Mouse (Mus musculus): ENCODE data around the gene Sntg2.

Gene Sntg2

DNA sequence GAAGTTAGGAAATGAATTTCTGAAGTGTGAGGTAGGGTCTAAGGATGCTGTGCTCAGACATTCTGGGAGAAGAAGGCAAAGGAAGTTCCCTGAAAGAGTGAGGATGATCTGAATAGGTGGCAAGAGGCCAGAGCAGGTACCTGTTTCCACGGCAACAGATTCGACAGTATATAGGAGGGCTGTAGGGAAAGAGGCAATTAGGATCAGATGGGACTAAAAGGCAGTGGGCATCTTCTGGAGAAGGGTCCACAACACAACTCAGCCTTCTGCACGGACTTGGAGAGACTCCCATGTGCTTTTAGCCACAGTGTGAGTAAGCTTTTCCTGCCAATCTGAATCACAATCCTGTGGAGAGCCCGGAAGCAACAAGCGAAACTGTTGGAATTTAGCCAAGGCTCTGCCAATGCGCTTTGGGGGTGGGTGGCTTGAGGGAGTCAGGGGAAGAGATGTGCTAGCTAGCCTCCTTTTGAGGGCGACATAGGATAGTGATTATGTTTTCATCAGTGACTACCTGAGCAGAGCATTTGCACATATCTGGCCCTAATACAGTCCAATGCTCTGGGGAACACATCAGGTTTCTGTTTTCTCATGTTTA lies 219.0 kb downstream of the Sntg2 start:
- no peaks in the 10 kb centered on the region for H3K27me3 ChIP-seq (ENCODE audit: control insufficient read depth, insufficient read depth, low read length, poor library complexity, severe bottlenecking)
- no peaks in the 10 kb centered on the region for H3K36me3 ChIP-seq (ENCODE audit: control insufficient read depth, insufficient read depth, low read length, poor library complexity, severe bottlenecking)
- no peak for DNase-seq (ENCODE audit: low read depth, low spot score)

DNA sequence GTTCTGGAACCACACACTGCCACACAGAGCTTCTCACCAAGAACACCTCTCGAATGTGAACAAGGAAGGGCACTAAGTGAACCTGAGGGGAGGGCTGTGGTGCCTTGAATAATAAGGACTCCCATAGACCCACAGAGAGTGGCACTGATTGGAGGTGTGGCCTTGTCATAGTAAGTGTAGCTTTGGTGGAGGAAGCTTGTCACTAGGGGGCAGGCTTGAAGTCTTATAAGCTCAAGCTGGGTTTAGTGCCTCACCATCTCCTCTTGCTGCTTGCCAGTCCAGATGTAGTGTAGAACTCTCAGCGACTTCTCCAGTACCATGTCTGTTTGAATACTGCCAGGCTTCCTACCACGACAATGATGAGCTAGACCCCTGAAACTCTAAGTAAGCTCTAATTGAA lies 231.1 kb downstream of the Sntg2 start:
- DNase-seq (ENCODE audit: low read depth, low spot score), result no peak
- H3K27me3 ChIP-seq (ENCODE audit: control insufficient read depth, insufficient read depth, low read length, poor library complexity, severe bottlenecking), result no peaks in the 10 kb centered on the region
- no peaks in the 10 kb centered on the region for H3K36me3 ChIP-seq (ENCODE audit: control insufficient read depth, insufficient read depth, low read length, poor library complexity, severe bottlenecking)

DNA sequence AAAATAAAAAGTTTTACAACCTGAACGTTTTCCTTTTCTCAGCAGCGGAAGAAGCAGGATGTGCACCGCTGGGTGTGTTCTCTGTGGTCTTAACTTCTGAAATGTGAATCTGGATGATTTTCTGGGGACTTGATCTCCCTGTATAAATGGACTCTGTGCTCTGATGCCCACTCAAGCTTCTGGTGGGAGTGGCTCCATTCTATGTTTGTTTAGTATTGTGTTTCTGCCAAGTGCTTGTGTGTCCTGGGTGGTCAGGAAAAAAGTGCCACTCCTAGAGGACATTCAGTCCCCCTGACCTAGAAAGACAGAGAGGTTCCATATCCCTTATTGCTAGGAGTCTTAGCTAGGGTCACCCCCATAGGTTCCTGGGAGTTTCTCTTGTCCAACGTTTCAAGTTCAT lies 240.7 kb downstream of the Sntg2 start, which contains the start of gene Tpo:
TSS of gene Tpo (minus strand) at position 101 of the 400 bp plus-strand sequence.
- H3K36me3 ChIP-seq (ENCODE audit: control insufficient read depth, insufficient read depth, low read length, poor library complexity, severe bottlenecking), result no peaks in the 10 kb centered on the region
- no peaks in the 10 kb centered on the region for H3K27me3 ChIP-seq (ENCODE audit: control insufficient read depth, insufficient read depth, low read length, poor library complexity, severe bottlenecking)
- DNase-seq (ENCODE audit: low read depth, low spot score), result no peak

DNA sequence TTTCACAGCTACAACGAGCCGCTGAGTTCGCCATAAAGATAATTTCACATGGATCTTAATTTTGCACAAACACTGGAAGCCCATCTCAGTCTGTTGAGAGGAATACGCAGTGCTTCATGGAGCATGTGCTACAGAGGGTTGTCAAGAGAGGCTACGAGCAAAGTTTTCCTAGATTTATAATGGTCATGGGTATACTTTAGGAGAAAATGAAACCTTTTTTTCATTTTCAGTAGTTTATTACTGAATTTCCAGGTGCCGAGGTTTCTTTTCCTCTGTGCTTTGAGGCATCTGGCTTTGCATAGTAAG lies 243.8 kb downstream of the Sntg2 start:
- DNase-seq (ENCODE audit: low read depth, low spot score), result no peak
- H3K36me3 ChIP-seq (ENCODE audit: control insufficient read depth, insufficient read depth, low read length, poor library complexity, severe bottlenecking), result no peaks in the 10 kb centered on the region

DNA sequence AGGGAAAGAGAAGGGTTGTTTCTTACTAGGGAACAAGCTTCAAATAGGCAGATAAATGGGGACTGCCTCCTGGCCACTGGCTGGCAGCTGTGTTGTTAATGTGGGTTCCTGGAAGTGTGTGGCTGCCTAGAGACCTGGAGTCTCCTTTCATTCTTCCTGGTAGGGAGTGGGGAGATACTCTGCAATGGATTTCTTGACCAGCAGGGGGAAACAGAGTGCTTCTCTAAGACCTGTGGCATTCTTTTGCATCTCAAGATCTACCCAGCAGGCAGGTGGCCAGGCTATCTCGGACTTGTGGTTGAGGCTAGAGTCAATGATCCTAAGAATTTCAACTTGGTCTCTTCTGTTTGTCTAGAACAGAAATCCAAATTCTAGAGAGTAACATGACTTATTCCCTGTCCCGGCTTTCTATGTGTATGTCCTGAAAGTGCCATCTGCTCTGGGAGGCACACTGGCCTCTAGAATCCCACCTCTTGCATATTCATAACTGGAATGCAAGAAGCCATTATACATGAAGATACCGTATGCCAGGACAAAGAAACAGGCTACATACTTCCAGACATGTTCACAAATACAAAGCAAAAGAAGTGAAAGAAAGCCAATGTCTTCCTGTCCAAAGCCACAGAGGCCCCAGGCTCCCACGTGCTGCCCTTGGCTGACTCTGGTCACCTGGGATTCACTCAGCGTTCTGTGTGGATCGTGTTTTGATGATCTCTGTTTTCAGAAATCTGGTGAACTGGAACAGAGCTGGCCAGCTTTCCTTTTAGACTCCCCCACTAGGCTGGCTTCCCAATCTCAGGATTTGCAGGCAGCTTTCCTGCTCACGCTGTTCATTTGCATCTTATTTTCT lies 244.4 kb downstream of the Sntg2 start:
- H3K36me3 ChIP-seq (ENCODE audit: control insufficient read depth, insufficient read depth, low read length, poor library complexity, severe bottlenecking), result no peaks in the 10 kb centered on the region
- no peak for DNase-seq (ENCODE audit: low read depth, low spot score)
- no peaks in the 10 kb centered on the region for H3K27me3 ChIP-seq (ENCODE audit: control insufficient read depth, insufficient read depth, low read length, poor library complexity, severe bottlenecking)

More for the DNA sequence above, 243.8 kb downstream of the Sntg2 start:
- H3K27me3 ChIP-seq (ENCODE audit: control insufficient read depth, insufficient read depth, low read length, poor library complexity, severe bottlenecking), result no peaks in the 10 kb centered on the region

Data from splenic B cell, adult 2 months (primary cell).